Mouse (Mus musculus) c-Kit-positive CD71-negative TER-119-negative erythroid progenitor cells, embryonic 14.5 days (primary cell): ENCODE data around the gene Pax4.

Source experiments
- DNase-seq: peaks from one replicate; pipeline ENCODE4 v3.0.0-alpha.2; 2013; ENCODE audit warnings: low read depth

Pax4 gene

GRCm38 (mm10) chr6:28449253-28449652, at the start of gene Pax4:
TSS of gene Pax4 (minus strand) at chr6:28449353.
- DNase-seq, result no peak

GRCm38 (mm10) chr6:28497837-28498236, 48.7 kb upstream of the Pax4 start:
- DNase-seq, result no peak

GRCm38 (mm10) chr6:28491198-28491597, 42.0 kb upstream of the Pax4 start:
- no peak for DNase-seq

GRCm38 (mm10) chr6:28490612-28491011, 41.5 kb upstream of the Pax4 start:
- DNase-seq, result no peak

GRCm38 (mm10) chr6:28488204-28488851, 39.2 kb upstream of the Pax4 start:
- no peak for DNase-seq

- no peak for DNase-seq
Observed at GRCm38 (mm10) chr6:28486905-28487304, 37.8 kb upstream of the Pax4 start.

- no peak for DNase-seq
Observed at GRCm38 (mm10) chr6:28486471-28486870, 37.3 kb upstream of the Pax4 start.

- DNase-seq, result no peak
Observed at GRCm38 (mm10) chr6:28486008-28486407, 36.9 kb upstream of the Pax4 start.

- DNase-seq, result no peak
Observed at GRCm38 (mm10) chr6:28482711-28483315, 33.7 kb upstream of the Pax4 start.

- DNase-seq, result no peak
Observed at GRCm38 (mm10) chr6:28480752-28481492, 31.8 kb upstream of the Pax4 start.

GRCm38 (mm10) chr6:28479865-28480751, 31.0 kb upstream of the Pax4 start:
- DNase-seq, result peak; percentile 99

- DNase-seq, result no peak
Observed at GRCm38 (mm10) chr6:28474839-28475238, 25.7 kb upstream of the Pax4 start, which contains the start of gene Snd1. TSS of gene Snd1 (plus strand) at chr6:28475139.

GRCm38 (mm10) chr6:28474211-28474610, 25.1 kb upstream of the Pax4 start:
- no peak for DNase-seq

GRCm38 (mm10) chr6:28471284-28472035, 22.3 kb upstream of the Pax4 start:
- DNase-seq, result no peak

- DNase-seq, result no peak
Observed at GRCm38 (mm10) chr6:28470621-28471020, 21.5 kb upstream of the Pax4 start.

GRCm38 (mm10) chr6:28470017-28470602, 21.0 kb upstream of the Pax4 start:
- DNase-seq, result no peak

- no peak for DNase-seq
Observed at GRCm38 (mm10) chr6:28464630-28465029, 15.5 kb upstream of the Pax4 start.

- DNase-seq, result peak; percentile 14
Observed at GRCm38 (mm10) chr6:28460534-28460933, 11.4 kb upstream of the Pax4 start.

- no peak for DNase-seq
Observed at GRCm38 (mm10) chr6:28459221-28459668, 10.1 kb upstream of the Pax4 start.

GRCm38 (mm10) chr6:28450977-28451376, 1.8 kb upstream of the Pax4 start:
- no peak for DNase-seq

GRCm38 (mm10) chr6:28450481-28450880, 1.3 kb upstream of the Pax4 start:
- DNase-seq, result no peak
